Mouse (Mus musculus): ENCODE results near the gene Lamc3.

Gene Lamc3

GRCm38 (mm10) chr2:31934551-31934950 is 47.5 kb downstream of the Lamc3 start:
- DNase-seq (ENCODE audit: low read depth, low spot score) = no peak

DNA sequence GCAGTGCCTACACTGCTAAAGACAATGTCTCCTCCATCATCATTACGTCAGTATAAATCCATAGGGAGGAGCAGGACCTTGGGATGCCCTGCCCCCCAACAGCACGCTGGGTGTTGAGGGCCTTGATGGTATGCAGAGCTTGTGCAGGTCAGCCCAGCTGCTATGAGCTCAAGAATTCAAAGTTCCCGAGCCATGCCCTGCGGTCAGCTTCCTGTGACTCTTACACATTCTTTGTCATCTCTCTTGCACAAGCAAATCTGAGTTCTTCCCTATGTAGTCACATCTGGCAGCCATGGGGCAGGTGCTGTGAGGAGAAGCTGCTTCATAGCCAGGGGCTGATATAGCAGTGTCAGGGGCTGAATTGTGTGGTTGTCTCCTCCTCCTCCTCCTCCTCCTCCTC is 48.0 kb downstream of the Lamc3 start:
- no peak for DNase-seq (ENCODE audit: low read depth, low spot score)

DNA sequence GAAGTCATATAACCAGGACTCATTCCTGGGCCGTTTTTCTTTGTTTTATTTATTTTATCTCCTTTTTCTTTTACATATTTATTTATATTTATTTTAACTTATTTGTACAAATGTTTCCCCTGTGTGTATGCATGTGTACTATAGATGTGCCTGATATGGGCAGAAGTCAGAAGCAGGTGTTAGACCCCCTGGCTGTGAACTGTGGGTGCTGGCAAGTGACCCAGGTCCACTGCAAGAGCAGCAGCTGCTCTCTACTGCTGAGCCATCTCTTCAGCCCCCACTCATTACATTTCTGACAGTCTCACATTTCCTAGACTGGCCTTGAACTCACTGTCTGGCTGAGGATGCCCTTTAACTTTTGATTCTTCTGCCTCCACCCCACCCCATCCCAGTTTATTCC is 51.2 kb downstream of the Lamc3 start:
- no peak for DNase-seq (ENCODE audit: low read depth, low spot score)

- no peak for DNase-seq (ENCODE audit: low read depth, low spot score)
Measured at GRCm38 (mm10) chr2:31943011-31943410, 55.9 kb downstream of the Lamc3 start.

DNA sequence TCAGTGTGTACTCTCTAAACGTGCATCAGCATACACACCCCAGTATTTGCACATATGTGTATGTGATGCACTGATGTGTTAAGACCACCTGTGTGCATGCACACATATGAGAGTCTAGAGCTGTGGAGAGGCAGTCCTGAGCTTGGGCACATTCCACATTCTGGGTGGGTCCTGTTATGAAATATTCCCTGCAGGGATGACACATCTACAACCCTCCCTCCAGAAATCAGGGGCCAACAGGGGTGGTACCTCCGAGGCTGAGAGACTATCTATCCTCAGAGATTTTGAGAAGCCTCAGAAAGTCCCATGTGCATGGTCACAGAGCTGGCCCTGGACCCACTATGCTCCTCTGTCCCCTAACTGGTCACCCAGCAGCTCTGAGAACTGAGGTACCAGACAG is 58.5 kb downstream of the Lamc3 start:
- DNase-seq (ENCODE audit: low read depth, low spot score) = no peak

DNA sequence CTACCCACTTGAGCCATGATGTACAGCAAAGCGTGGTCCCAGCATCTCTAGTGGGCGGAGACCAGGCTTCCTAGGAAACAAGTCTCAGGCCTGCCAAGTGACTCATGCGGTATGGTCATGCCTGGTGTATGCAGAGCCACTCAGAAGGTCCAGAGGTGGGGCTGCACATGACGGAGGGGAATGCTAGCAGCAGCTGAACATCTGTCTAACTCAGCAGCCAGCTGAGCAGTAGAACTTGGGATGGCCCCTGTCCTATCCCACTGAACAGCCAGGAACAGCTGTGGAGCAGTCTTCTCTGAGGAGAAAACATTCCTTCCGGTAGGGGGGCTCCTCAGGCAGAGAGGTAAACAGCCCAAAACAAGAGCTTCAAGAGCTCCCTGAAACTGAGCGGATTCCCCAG is 61.3 kb downstream of the Lamc3 start:
- DNase-seq (ENCODE audit: low read depth, low spot score) = no peak

DNA sequence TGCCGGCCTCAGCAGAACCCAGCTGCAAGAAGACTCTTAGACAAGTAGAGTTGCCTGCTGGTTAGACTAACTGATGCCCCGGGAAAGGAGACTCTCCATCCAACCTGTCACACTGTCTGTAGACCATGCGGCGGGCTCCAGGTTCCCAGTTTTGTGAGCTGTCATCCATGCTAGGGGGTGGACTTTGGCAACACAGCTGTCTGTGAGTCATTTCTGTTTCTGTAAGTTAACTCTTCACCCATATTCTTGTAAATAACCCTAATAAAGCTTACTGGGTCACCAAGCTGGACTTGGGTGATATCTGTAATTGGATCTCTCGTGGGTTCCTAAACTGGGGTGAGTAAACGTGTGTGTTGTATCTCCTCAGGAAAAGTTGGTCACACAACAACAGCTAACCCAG is 61.7 kb downstream of the Lamc3 start:
- DNase-seq (ENCODE audit: low read depth, low spot score) = no peak

GRCm38 (mm10) chr2:31950058-31950871 is 63.2 kb downstream of the Lamc3 start, which contains the start of gene Aif1l:
Gene Aif1l (plus strand): TSS chr2:31950139.
- DNase-seq (ENCODE audit: low read depth, low spot score) = no peak

DNA sequence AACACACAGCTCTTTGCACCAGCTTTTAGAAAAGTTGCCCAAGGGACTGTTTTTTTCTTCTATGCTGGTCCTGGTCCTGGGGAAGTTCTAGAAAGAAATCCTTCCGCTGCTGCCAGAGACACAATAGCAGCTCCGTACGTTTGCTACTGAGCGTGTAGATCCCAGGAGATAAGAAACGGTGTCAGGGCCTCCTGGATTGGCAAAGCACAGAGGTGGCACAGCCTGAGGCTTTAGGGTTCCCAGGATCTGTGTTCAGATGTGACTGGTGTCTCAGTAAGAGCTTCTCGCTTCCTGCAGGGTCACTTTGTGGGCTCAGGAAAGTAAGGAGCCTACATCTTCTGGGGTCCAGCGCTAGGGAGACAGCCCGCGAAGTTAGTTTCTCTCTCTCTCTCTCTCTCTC is 63.9 kb downstream of the Lamc3 start:
- no peak for DNase-seq (ENCODE audit: low read depth, low spot score)

DNA sequence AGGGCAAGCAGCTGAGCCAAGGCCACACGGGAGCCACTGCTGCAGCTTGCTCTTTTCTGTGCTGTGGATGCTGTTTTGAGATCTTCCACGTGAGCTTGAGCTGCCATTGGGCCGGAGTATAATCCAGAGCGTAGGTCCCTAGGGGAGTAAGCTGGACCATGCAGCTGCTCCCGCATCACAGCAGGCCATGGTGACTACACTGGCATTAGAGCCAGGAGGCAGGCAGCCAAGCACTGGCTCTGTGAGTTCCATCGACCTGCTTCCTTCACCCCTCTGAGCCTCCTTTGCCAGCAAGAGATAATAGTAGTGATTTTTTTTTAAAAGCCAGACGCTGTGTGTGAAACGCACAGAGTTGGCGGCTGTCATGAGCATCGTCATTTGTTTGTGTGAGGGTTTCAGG is 65.1 kb downstream of the Lamc3 start:
- DNase-seq (ENCODE audit: low read depth, low spot score) = no peak

DNA sequence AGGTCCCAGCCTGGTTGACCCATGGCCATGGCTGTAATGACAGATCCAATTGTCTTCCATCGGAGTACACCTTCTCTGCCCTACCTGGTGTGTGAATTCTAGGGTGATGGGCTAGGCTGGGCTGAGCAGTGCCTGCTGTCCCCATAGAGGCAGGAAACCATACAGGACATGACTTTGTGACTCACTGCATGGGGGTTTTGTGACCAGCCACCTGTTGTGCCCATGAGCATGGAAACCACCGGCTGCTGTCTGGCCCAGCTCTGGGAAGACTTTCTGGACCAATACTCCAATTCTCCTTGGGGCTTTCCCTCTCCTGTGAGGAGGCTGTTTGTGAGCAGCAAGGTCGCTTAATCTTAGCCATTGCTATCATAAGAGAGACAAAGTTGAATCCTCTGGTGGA is 65.6 kb downstream of the Lamc3 start:
- DNase-seq (ENCODE audit: low read depth, low spot score) = no peak

GRCm38 (mm10) chr2:31953687-31954086 is 66.6 kb downstream of the Lamc3 start:
- DNase-seq (ENCODE audit: low read depth, low spot score) = no peak

GRCm38 (mm10) chr2:31954779-31955181 is 67.7 kb downstream of the Lamc3 start:
- DNase-seq (ENCODE audit: low read depth, low spot score) = no peak

DNA sequence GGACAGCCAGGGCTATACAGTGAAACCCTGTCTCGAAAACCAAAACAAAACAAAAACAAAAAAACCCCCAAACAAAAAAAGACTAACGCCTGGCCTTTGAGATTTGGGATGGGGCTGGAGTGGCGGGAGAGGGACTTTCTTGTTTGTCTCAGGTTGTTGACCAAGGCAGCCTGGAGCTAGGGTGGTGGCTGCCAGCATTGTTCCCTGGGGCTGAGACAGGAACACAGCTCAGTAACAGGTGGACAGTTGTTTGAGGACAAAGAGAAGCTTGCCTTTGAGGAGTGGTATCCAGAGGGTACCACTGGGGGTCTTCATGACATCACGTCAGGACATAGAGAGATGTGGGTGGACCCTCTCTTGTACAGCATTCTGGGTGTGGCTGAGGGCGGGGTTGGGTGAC is 68.6 kb downstream of the Lamc3 start:
- DNase-seq (ENCODE audit: low read depth, low spot score) = no peak

- no peak for DNase-seq (ENCODE audit: low read depth, low spot score)
Measured at GRCm38 (mm10) chr2:31957211-31957610, 70.1 kb downstream of the Lamc3 start.

GRCm38 (mm10) chr2:31960986-31961385 is 73.9 kb downstream of the Lamc3 start:
- DNase-seq (ENCODE audit: low read depth, low spot score) = no peak

- no peak for DNase-seq (ENCODE audit: low read depth, low spot score)
Measured at GRCm38 (mm10) chr2:31961791-31962222, 74.7 kb downstream of the Lamc3 start.

DNA sequence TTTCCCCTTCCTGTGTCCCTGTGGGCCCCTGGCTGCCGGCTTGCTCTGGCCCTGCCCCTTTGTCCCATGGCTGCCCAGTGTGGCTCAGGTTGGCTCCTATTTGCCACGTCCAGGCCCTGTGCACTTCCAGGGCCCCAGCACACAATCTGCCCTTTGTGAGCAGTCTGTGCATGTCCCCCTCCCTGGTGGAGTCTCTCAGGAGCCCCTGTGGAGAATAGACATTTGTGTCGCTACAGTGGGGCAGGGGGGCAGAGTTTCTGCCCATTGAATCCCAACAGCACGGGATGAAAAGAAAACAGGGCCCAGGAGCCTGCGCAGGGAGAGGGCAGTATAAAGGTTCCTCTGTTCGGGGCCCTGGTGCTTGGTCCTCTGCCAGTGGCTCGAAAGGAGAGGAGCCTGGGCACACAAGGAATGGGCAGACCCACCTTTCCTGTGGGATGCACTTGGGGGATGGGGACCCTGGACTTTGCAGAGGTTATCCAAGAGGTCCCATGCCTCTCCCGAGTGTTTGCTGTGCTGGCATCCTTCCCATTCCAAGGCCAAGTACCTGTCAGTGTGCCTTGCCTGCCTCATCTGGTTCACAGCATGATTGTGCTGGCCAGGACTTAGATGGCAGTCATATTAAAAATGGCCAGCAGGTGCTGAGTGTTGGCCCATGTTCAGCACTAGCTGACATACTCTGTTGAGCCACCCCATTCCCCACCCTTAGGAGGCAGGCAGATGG is 75.6 kb downstream of the Lamc3 start:
- DNase-seq (ENCODE audit: low read depth, low spot score) = no peak

- DNase-seq (ENCODE audit: low read depth, low spot score) = no peak
Measured at GRCm38 (mm10) chr2:31963491-31963890, 76.4 kb downstream of the Lamc3 start.

GRCm38 (mm10) chr2:31964191-31964590 is 77.1 kb downstream of the Lamc3 start:
- DNase-seq (ENCODE audit: low read depth, low spot score) = no peak

DNA sequence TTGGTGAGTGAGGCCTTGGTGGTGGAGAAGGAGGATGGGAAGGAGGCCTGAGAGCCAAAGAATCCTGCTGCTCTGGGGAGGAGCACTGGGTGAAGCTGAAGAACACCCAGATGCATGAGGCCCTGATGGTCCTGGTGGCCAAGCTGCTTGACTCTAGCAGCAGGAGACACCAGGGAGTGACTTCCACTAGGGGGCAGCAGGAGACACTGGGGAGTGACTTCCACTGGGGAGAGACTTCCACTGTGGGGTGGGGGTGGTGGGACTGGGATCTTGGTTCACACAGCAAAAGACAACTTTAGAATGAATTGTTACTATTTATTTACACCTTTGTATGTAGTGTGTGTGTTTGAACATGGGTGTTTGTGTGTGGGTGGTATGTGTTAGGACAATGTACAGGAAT is 78.0 kb downstream of the Lamc3 start:
- no peak for DNase-seq (ENCODE audit: low read depth, low spot score)

GRCm38 (mm10) chr2:31966801-31967200 is 79.7 kb downstream of the Lamc3 start:
- DNase-seq (ENCODE audit: low read depth, low spot score) = no peak

DNA sequence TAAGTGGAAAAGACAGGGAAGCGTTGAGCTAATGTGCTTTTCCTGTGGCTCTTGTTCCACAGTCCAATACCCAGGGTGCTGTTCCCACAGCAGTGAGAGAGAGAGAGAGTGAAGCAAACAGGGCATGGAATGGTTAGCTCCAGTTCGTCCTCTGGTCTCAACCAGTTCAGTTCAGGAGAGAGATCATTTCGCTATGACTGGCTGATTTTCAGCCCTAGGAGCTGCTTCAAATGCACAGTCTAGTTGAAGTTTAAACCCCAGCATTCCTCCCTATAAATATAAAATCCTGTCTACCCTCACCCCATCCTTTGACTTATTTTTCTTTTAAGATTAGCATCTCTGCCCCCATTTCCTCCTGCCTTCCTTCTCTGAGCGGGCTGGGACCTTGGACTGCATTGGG is 85.5 kb downstream of the Lamc3 start:
- no peak for DNase-seq (ENCODE audit: low read depth, low spot score)

Data from retina, adult 2 months (tissue).